In genomic region chr10:75264993-75265555, GRCm38 (mm10) we compare ENCODE assay signal across 19 mouse cellular contexts. TPM values are rescaled to one million over a fixed set of nuclear protein-coding genes. Genes with fewer than 3 reads are reported as not detected.
A peak's percentile ranks its signal among the peaks of the same experiment; 100 is the strongest.
DNase-seq lines count a peak whose midpoint lies in the region; ATAC-seq and TF ChIP-seq lines count a peak whose summit lies in the region.
"Had no signal": no experiment of that assay in that cellular context is flagged by ENCODE, and none has a peak within 500 bp of the region (broad histone marks: within the 10 kb centered on the region; RNA-seq: fewer than 3 reads in every experiment).

No protein-coding gene starts in this region.

- no peak overlapping the region for H3K4me2 ChIP-seq in heart, embryonic 16.5 days (ENCODE audit: low read depth, low read length)
- H3K4me2 ChIP-seq: kidney, embryonic 15.5 days; liver, embryonic 15.5 days; midbrain, embryonic 15.5 days had no signal

- no peak overlapping the region for H3K4me3 ChIP-seq in gastrocnemius, adult 2 months
- no peak overlapping the region for H3K4me3 ChIP-seq in heart, embryonic 16.5 days (ENCODE audit: low read length)
- H3K4me3 ChIP-seq in heart, adult 2 months: no peak overlapping the region
- H3K4me3 ChIP-seq in layer of hippocampus, adult 2 months: no peak overlapping the region
- H3K4me3 ChIP-seq: kidney, embryonic 15.5 days; liver, embryonic 15.5 days; midbrain, embryonic 15.5 days; myocyte had no signal

- TF ChIP-seq CTCF in gastrocnemius, adult 2 months (IDR thresholded peaks at IDR 0.05): no peak
- TF ChIP-seq CTCF in heart, adult 2 months (IDR thresholded peaks at IDR 0.05): no peak
- no peak for TF ChIP-seq CTCF in layer of hippocampus, adult 2 months (conservative IDR thresholded peaks at IDR 0.05)

- WGBS in heart, embryonic 16.5 days: 40% methylated on average over 3 of the region's 3 CpGs
- 49% methylated on average over 3 of the region's 3 CpGs for WGBS in heart, adult 2 months

- H3K9ac ChIP-seq in heart, embryonic 16.5 days (ENCODE audit: low read length): no peak overlapping the region
- no peak overlapping the region for H3K9ac ChIP-seq in heart, adult 2 months (ENCODE audit: low read depth, low read length)
- H3K9ac ChIP-seq: kidney, embryonic 15.5 days; liver, embryonic 15.5 days; midbrain, embryonic 15.5 days had no signal

- no peak for TF ChIP-seq EP300 in heart, adult 2 months (IDR thresholded peaks at IDR 0.05; ENCODE audit: insufficient read depth, low read depth, low read length)

- H3K27ac ChIP-seq in gastrocnemius, adult 2 months: peak overlapping the region; percentile 31; the same call in 1 of the 2 replicates
- H3K27ac ChIP-seq in heart, embryonic 16.5 days (ENCODE audit: low read length): peak overlapping the region; percentile 63
- H3K27ac ChIP-seq in heart, adult 2 months: no peak overlapping the region
- H3K27ac ChIP-seq in layer of hippocampus, adult 2 months: no peak overlapping the region
- H3K27ac ChIP-seq: hindbrain, postnatal 0 days; kidney, embryonic 15.5 days; liver, embryonic 15.5 days; midbrain, embryonic 15.5 days had no signal

- H3K9me3 ChIP-seq in heart, embryonic 16.5 days (replicated peaks; ENCODE audit: control insufficient read depth, low read length): no peaks in the 10 kb centered on the region
- H3K9me3 ChIP-seq: kidney, embryonic 15.5 days; liver, embryonic 15.5 days; midbrain, embryonic 15.5 days had no signal

- no peaks in the 10 kb centered on the region for H3K79me2 ChIP-seq in heart, adult 2 months (replicated peaks; ENCODE audit: control insufficient read depth, insufficient read depth, low read length)

- ATAC-seq in heart, embryonic 16.5 days (replicated peaks; ENCODE audit: extremely low read depth, insufficient read depth, low FRiP score): no peak; the same call in 1 of the 2 replicates
- ATAC-seq: hindbrain, postnatal 0 days; intestine, postnatal 0 days; midbrain, embryonic 15.5 days had no signal

- intact Hi-C loops in gastrocnemius, adult 2 months (cut with DNase I): no loop called here
- intact Hi-C loops in heart, adult 2 months (cut with DNase I): no loop called here

- H3K27me3 ChIP-seq in heart, embryonic 16.5 days (ENCODE audit: control insufficient read depth, insufficient read depth, low read length): no peaks in the 10 kb centered on the region
- no peaks in the 10 kb centered on the region for H3K27me3 ChIP-seq in heart, adult 2 months (ENCODE audit: control insufficient read depth, insufficient read depth, low read length)
- H3K27me3 ChIP-seq: kidney, embryonic 15.5 days; liver, embryonic 15.5 days; midbrain, embryonic 15.5 days had no signal

- H3K4me1 ChIP-seq in heart, embryonic 16.5 days (ENCODE audit: control insufficient read depth, insufficient read depth, low read length): peaks cover 12% of the 10 kb centered on the region
- H3K4me1 ChIP-seq in heart, adult 2 months (ENCODE audit: control insufficient read depth, insufficient read depth, low read length): no peaks in the 10 kb centered on the region; the same call in 1 of the 2 replicates
- H3K4me1 ChIP-seq: kidney, embryonic 15.5 days; liver, embryonic 15.5 days; midbrain, embryonic 15.5 days had no signal

- H3K36me3 ChIP-seq in heart, embryonic 16.5 days (ENCODE audit: control insufficient read depth, insufficient read depth): peaks cover 45% of the 10 kb centered on the region
- peaks cover 22% of the 10 kb centered on the region for H3K36me3 ChIP-seq in heart, adult 2 months (ENCODE audit: control insufficient read depth, insufficient read depth, low read length)

- DNase-seq in gastrocnemius, adult 2 months: no peak
- no peak for DNase-seq in gastrocnemius, postnatal 4 days (ENCODE audit: low spot score in 2 of 2)
- DNase-seq in heart, adult 2 months: no peak
- DNase-seq in 416B (ENCODE audit: low read depth) (peak; percentile 17), adipocyte (ENCODE audit: low spot score) (peak; percentile 89)
- DNase-seq in layer of hippocampus, adult 2 months (ENCODE audit: low spot score in 2 of 2): no peak
- DNase-seq: cerebellum, adult 8-10 months; gastrocnemius, postnatal 10 days; heart, postnatal 36 days; layer of hippocampus, postnatal 36 days; retina, postnatal 1 day; thymus, adult 2 months had no signal

- TF ChIP-seq POLR2A in heart, adult 2 months (IDR thresholded peaks at IDR 0.05; ENCODE audit: insufficient read depth, low read depth, low read length): no peak

RNA-seq across cellular contexts. Expression of gene Adora2a, which starts 51.6 kb away (rescaled TPM):
- total RNA-seq in gastrocnemius, adult 2 months (2021): under 1 TPM; 0.92 to 0.98 TPM
- 1 to 10 TPM; 4.4 to 5.5 TPM for total RNA-seq in gastrocnemius, postnatal 4 days (2021)
- polyA plus RNA-seq in heart, embryonic 16.5 days (2015; fragmentation: Nextera tagmentation; extraction: Ambion mirVana): 8.0 and 8.7 TPM in 2 replicates
- 1 to 10 TPM; 7.1 to 7.2 TPM for total RNA-seq in heart, adult 2 months (2021)
- 14.3 and 18.1 TPM in 2 replicates for polyA plus RNA-seq in heart, adult 2 months (2012; rRNA removed)
- total RNA-seq in layer of hippocampus, adult 2 months (2021): 1 to 10 TPM; 2.4 to 2.7 TPM

RNA-seq across cellular contexts. Expression of gene Specc1l, which starts 53.2 kb away (rescaled TPM):
- total RNA-seq in gastrocnemius, adult 2 months (2021): 10 to 100 TPM; 43.1 to 44.8 TPM
- total RNA-seq in gastrocnemius, postnatal 4 days (2021): 10 to 100 TPM; 46.0 to 49.7 TPM
- polyA plus RNA-seq in heart, embryonic 16.5 days (2015; fragmentation: Nextera tagmentation; extraction: Ambion mirVana): 20.4 and 25.8 TPM in 2 replicates
- 10 to 100 TPM; 37.9 to 39.6 TPM for total RNA-seq in heart, adult 2 months (2021)
- 17.4 and 17.9 TPM in 2 replicates for polyA plus RNA-seq in heart, adult 2 months (2012; rRNA removed)
- total RNA-seq in layer of hippocampus, adult 2 months (2021): 10 to 100 TPM; 43.4 to 48.3 TPM

Comparison
In these comparisons a context has a peak if more than half of its experiments do, and no peak if none do; other contexts are left out.
1. H3K27ac ChIP-seq: peak in gastrocnemius, adult 2 months (single experiment) and heart, embryonic 16.5 days (single experiment); none in heart, adult 2 months (single experiment) and layer of hippocampus, adult 2 months (single experiment).
2. DNase-seq: peak in 416B (single experiment) and adipocyte (single experiment); none in gastrocnemius, adult 2 months (single experiment), gastrocnemius, postnatal 4 days (0 of 2), heart, adult 2 months (0 of 2) and layer of hippocampus, adult 2 months (0 of 2).